Mouse (Mus musculus) C2C12 (cell line): ENCODE results near the gene Itgb5.

Source experiments
- CEBPB ChIP-seq: IDR thresholded peaks from one replicate; pipeline ENCODE4 v1.6.1; 2011; ENCODE audit warnings: low read depth, mild to moderate bottlenecking, control low read depth, moderate library complexity
- CTCF ChIP-seq: IDR thresholded peaks from one replicate; pipeline ENCODE4 v1.5.1; 2011; ENCODE audit not compliant: control insufficient read depth, insufficient read depth, insufficient read length
- MAX ChIP-seq: IDR thresholded peaks from one replicate; pipeline ENCODE4 v1.6.1; 2011; ENCODE audit warnings: mild to moderate bottlenecking, control low read depth
- MYOG ChIP-seq: IDR thresholded peaks from one replicate; pipeline ENCODE4 v1.6.1; 2011; ENCODE audit not compliant: control insufficient read depth, insufficient read length; ENCODE audit errors: extremely low read depth
- USF1 ChIP-seq: IDR thresholded peaks from one replicate; pipeline ENCODE4 v1.6.1; 2011; ENCODE audit warnings: low read depth, mild to moderate bottlenecking, control low read depth, moderate library complexity

DNA sequence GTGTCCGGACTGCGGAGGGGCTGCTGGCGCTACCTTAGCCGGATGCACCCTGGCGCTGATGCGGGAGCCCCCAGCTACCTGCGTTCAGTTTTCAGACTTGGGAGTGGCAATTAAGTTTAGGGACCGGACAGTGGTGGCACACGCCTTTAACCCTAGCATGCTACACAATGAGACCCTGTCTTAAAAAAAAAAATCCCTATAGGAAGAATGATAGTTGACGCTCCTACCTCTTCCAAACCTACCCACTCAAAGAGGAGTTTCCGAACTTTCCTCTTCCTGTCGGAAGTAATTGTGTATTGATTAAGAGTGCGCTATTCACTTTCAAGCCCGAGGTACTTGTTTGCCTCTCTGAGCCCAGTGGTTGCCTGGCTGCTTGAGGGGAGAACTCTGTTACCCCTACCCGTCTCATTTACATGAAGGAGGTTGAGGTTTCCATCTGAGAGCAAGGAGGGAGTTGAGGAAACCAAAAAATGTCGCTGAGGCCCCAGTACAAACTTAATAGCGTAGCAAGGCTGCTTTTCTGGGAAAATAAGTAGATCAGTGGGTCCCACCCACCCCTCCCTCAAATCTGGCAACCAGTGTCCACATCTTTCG, 1.1 kb downstream of the Itgb5 start:
- TF ChIP-seq MAX (no peak), CTCF (no peak), MYOG (no peak), USF1 (no peak), CEBPB (no peak)
